Mouse (Mus musculus) heart, embryonic 12.5 days (tissue): ENCODE results near the gene Klhl26. TPM values are rescaled to one million over a fixed set of nuclear protein-coding genes. Genes with fewer than 3 reads are reported as not detected.

Experiments used
- ATAC-seq: fragments of 200-750 bp; cut with Nextera tagmentation; 2 replicates; pipeline ENCODE4 v1.8.0; 2017; ENCODE audit warnings: moderate TSS enrichment, moderate library complexity; ENCODE audit not compliant: insufficient number of reproducible peaks, low FRiP score
- H3K27ac ChIP-seq: fragments of 300-500 bp; sonication (generic); 2 replicates; pipeline ENCODE4 v1.5.1; 2016; ENCODE audit warnings: mild to moderate bottlenecking, moderate library complexity; ENCODE audit not compliant: poor library complexity, severe bottlenecking
- H3K27me3 ChIP-seq: fragments of 300-500 bp; sonication (generic); replicated peaks from 2 replicates; pipeline ENCODE4 v1.6.1; 2016; ENCODE audit warnings: mild to moderate bottlenecking, moderate library complexity
- H3K36me3 ChIP-seq: fragments of 300-500 bp; sonication (generic); 2 replicates; pipeline ENCODE4 v1.6.1; 2016; ENCODE audit warnings: mild to moderate bottlenecking, moderate library complexity
- H3K4me1 ChIP-seq: fragments of 300-500 bp; sonication (generic); replicated peaks from 2 replicates; pipeline ENCODE4 v1.6.1; 2016; ENCODE audit warnings: mild to moderate bottlenecking
- H3K4me2 ChIP-seq: fragments of 300-500 bp; sonication (generic); 2 replicates; pipeline ENCODE4 v1.6.1; 2016; ENCODE audit warnings: mild to moderate bottlenecking, moderate library complexity
- H3K4me3 ChIP-seq: fragments of 300-500 bp; sonication (generic); 2 replicates; pipeline ENCODE4 v1.5.1; 2016; ENCODE audit warnings: mild to moderate bottlenecking
- H3K9ac ChIP-seq: fragments of 300-500 bp; sonication (generic); 2 replicates; pipeline ENCODE4 v1.6.1; 2016; ENCODE audit warnings: mild to moderate bottlenecking, moderate library complexity
- H3K9me3 ChIP-seq: fragments of 300-500 bp; sonication (generic); replicated peaks from 2 replicates; pipeline ENCODE4 v1.6.1; 2016; ENCODE audit warnings: mild to moderate bottlenecking, moderate library complexity
- WGBS: fragments of 180-500 bp; shearing (Covaris S2); methylation state at CpG from one replicate; pipeline ENCODE4 v1.1.7; 2016; 5-methylcytosine and 5-hydroxymethylcytosine counted together
- polyA plus RNA-seq: library from polyadenylated mRNA; unstranded; fragments of >200 nt; fragmentation: Nextera tagmentation; extraction: Ambion mirVana; gene quantifications from 2 replicates; pipeline ENCODE4 v1.2.1, GENCODE M21; 2016

The Klhl26 gene
- polyA plus RNA-seq, 1 experiment from 2014 or later = 12.6 TPM

DNA sequence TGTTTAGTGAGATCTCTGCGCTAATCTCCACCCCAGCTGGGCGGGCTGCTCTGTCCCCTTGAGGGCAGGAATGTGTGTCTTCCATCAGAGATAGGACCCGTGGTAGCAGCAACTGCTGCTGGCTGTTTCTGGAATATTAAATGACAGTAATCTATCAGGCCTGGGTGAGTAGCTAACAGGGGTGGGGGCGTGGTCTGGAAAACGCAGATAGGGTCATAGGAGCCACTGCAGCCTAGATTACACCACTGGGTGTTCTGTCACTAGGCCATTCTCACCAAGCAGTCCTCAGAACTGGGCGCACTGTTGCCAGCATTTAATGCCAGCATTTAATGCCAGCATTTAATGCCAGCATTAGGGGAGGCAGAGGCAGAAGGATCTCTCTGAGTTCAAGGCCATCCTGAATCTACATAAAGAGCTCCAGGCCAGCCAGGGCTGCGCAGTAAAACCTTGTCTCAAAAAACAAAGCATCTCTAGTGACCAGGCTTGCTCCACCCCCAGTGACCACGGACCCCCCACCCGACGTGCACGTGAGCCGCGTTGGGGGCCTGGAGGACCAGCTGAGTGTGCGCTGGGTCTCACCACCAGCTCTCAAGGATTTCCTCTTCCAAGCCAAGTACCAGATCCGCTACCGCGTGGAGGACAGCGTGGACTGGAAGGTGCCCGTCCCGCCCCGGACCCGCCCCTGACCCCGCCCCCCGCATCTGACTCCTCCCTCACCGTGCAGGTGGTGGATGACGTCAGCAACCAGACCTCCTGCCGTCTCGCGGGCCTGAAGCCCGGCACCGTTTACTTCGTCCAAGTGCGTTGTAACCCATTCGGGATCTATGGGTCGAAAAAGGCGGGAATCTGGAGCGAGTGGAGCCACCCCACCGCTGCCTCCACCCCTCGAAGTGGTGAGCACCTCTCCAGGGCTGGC is 23.9 kb upstream of the Klhl26 start:
- WGBS = 8% methylated on average over 39 of the region's 39 CpGs
- Histone ChIP-seq H3K9me3 (no peaks in the 10 kb centered on the region), H3K27me3 (peaks cover 85% of the 10 kb centered on the region), H3K27ac (no peak overlapping the region), H3K4me2 (peak overlapping the region; percentile 42), H3K9ac (no peak overlapping the region), H3K4me1 (peaks cover 39% of the 10 kb centered on the region), H3K4me3 (peak overlapping the region; percentile 6; the same call in 1 of the 2 replicates), H3K36me3 (no peaks in the 10 kb centered on the region)
- ATAC-seq = peak; percentile 37; the same call in 1 of the 2 replicates

GRCm38 (mm10) chr8:70495771-70496062 is 18.9 kb upstream of the Klhl26 start:
- peak overlapping the region; percentile 1; the same call in 1 of the 2 replicates for H3K4me3 ChIP-seq
- peaks cover 40% of the 10 kb centered on the region for H3K4me1 ChIP-seq
- H3K27ac ChIP-seq = no peak overlapping the region

DNA sequence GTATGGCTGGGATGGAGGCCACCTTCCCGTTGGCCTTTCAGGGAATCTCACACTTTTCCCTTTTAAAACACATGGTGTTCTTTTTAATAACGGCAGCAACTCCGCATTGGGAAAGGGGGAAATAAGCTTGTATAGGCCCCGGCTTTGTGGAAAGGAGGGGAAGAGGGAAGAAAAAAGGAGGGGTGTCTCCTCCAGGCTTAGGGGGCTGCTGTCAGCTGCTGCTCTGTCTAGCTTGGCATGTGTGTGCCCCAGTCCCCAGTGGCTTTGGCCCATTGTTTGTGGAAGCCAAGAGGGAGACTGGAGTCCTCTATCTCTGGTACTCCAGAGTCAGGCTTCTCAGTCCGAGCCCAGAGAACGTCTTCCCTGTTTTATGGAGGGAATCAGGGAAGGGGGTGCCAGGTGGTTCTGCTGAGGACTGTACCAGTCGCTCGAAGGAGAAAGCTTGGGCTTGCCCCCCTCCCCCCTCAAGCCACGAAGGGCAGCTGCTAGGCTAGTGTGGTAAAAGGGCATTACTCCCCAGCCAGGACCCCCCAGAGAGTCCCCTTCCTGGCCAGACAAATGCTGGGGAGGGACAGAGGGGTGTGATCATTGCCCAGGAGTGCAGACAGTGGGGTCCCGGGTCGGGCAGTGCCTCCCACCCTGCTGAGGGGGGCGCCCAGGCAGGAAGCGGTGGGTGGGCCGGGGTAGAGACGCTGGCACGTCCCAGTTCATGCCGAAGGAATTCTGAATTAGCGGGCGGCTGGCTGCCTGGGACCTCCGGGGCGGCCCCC is 18.4 kb upstream of the Klhl26 start:
- no peak overlapping the region for H3K9ac ChIP-seq
- WGBS = 2% methylated on average over 14 of the region's 21 CpGs
- peaks cover 39% of the 10 kb centered on the region for H3K4me1 ChIP-seq
- peak overlapping the region; percentile 1; the same call in 1 of the 2 replicates for H3K4me3 ChIP-seq
- H3K27ac ChIP-seq = no peak overlapping the region
- ATAC-seq = no peak
- no peak overlapping the region for H3K4me2 ChIP-seq
- no peaks in the 10 kb centered on the region for H3K36me3 ChIP-seq
- H3K9me3 ChIP-seq = no peaks in the 10 kb centered on the region
- peaks cover 100% of the 10 kb centered on the region for H3K27me3 ChIP-seq

More at GRCm38 (mm10) chr8:70495771-70496062, 18.9 kb upstream of the Klhl26 start:
- Histone ChIP-seq H3K9ac (no peak overlapping the region), H3K27me3 (peaks cover 100% of the 10 kb centered on the region), H3K4me2 (no peak overlapping the region), H3K36me3 (no peaks in the 10 kb centered on the region), H3K9me3 (no peaks in the 10 kb centered on the region)
- WGBS = 6% methylated on average over 11 of the region's 12 CpGs
- ATAC-seq = no peak

- Histone ChIP-seq H3K27me3 (peaks cover 100% of the 10 kb centered on the region), H3K36me3 (no peaks in the 10 kb centered on the region), H3K9me3 (no peaks in the 10 kb centered on the region), H3K4me2 (peak overlapping the region; percentile 82; the same call in 1 of the 2 replicates), H3K9ac (no peak overlapping the region), H3K4me1 (peaks cover 45% of the 10 kb centered on the region), H3K4me3 (peak overlapping the region; percentile 49), H3K27ac (no peak overlapping the region)
- ATAC-seq = no peak
- WGBS = 2% methylated on average over 28 of the region's 28 CpGs
Measured at GRCm38 (mm10) chr8:70494416-70494945, 17.7 kb upstream of the Klhl26 start.

GRCm38 (mm10) chr8:70493692-70494415 is 17.1 kb upstream of the Klhl26 start:
- Histone ChIP-seq H3K4me3 (peak overlapping the region; percentile 49), H3K9ac (no peak overlapping the region), H3K27me3 (peaks cover 100% of the 10 kb centered on the region), H3K4me2 (peak overlapping the region; percentile 82), H3K4me1 (peaks cover 51% of the 10 kb centered on the region), H3K27ac (no peak overlapping the region), H3K9me3 (no peaks in the 10 kb centered on the region), H3K36me3 (no peaks in the 10 kb centered on the region)
- WGBS = 1% methylated on average over 47 of the region's 47 CpGs
- ATAC-seq = no peak

DNA sequence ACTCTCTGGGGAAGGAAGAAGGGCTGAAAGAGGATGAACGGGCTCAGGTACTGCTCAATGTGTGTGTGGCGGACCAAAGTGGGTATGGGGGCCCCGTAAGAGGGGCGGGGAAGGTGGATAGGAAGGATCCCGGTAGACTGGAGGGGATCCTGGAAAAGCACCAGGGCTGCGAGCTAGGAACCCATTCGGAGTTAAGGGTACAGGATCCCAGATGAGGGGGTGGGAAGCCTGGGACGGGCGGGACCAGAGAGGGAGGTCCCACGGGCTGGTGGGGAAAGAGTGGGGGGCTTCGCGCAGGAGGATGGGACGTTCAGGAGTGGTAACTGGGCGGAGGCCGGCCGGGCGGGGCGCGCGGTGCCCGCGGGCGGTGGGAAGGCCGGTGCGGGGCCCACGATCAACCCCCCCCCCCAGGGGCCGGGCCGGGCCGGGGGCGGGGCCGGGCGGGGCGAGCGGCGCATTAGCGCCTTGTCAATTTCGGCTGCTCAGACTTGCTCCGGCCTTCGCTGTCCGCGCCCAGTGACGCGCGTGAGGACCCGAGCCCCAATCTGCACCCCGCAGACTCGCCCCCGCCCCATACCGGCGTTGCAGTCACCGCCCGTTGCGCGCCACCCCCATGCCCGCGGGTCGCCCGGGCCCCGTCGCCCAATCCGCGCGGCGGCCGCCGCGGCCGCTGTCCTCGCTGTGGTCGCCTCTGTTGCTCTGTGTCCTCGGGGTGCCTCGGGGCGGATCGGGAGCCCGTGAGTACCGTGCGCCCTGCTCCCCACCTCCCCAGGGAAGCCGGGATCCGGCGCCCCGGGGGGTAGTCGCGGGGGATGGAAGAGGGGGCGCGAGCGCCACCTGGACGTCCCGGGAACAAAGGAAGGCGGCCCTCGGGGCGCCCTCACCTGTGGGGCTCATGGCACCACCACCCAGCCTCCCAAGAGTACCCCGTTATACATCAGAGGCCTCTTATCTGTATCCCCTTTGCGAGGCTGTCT is 16.2 kb upstream of the Klhl26 start, which contains the start of gene Crlf1:
Crlf1 (plus strand) TSS at position 495 of the 977 bp plus-strand sequence.
- WGBS = under 1% methylated on average over 72 of the region's 93 CpGs
- Histone ChIP-seq H3K36me3 (no peaks in the 10 kb centered on the region), H3K27ac (no peak within 1 kb of the TSS), H3K27me3 (peaks cover 100% of the 10 kb centered on the region), H3K4me3 (peak within 1 kb of the TSS; percentile 49), H3K4me1 (peaks cover 60% of the 10 kb centered on the region), H3K4me2 (peak within 1 kb of the TSS; percentile 82), H3K9me3 (no peaks in the 10 kb centered on the region), H3K9ac (peak within 1 kb of the TSS; percentile 53)
- ATAC-seq = 0 out of 2 replicates have a peak, but pooled peaks have one; percentile 7

GRCm38 (mm10) chr8:70490880-70491495 is 14.2 kb upstream of the Klhl26 start:
- Histone ChIP-seq H3K4me3 (no peak overlapping the region), H3K36me3 (no peaks in the 10 kb centered on the region), H3K27ac (no peak overlapping the region), H3K27me3 (peaks cover 100% of the 10 kb centered on the region), H3K4me1 (peaks cover 68% of the 10 kb centered on the region), H3K9ac (no peak overlapping the region), H3K4me2 (no peak overlapping the region), H3K9me3 (no peaks in the 10 kb centered on the region)
- ATAC-seq = no peak
- 3% methylated on average over 20 of the region's 20 CpGs for WGBS

- WGBS = 13% methylated on average over 10 of the region's 10 CpGs
- Histone ChIP-seq H3K36me3 (no peaks in the 10 kb centered on the region), H3K4me3 (peak overlapping the region; percentile 44; the same call in 1 of the 2 replicates), H3K9ac (no peak overlapping the region), H3K4me1 (peaks cover 63% of the 10 kb centered on the region), H3K9me3 (no peaks in the 10 kb centered on the region), H3K27me3 (peaks cover 100% of the 10 kb centered on the region), H3K27ac (no peak overlapping the region), H3K4me2 (no peak overlapping the region)
- no peak for ATAC-seq
Measured at GRCm38 (mm10) chr8:70490061-70490879, 13.5 kb upstream of the Klhl26 start.

GRCm38 (mm10) chr8:70489576-70489975 is 12.8 kb upstream of the Klhl26 start:
- peak overlapping the region; percentile 63 for H3K4me2 ChIP-seq
- under 1% methylated on average over 22 of the region's 41 CpGs for WGBS
- no peak for ATAC-seq
- H3K4me1 ChIP-seq = peaks cover 62% of the 10 kb centered on the region
- H3K27ac ChIP-seq = no peak overlapping the region
- H3K9me3 ChIP-seq = no peaks in the 10 kb centered on the region
- peak overlapping the region; percentile 44 for H3K4me3 ChIP-seq
- peaks cover 100% of the 10 kb centered on the region for H3K27me3 ChIP-seq
- no peaks in the 10 kb centered on the region for H3K36me3 ChIP-seq
- H3K9ac ChIP-seq = peak overlapping the region; percentile 55
